Mouse (Mus musculus) sigmoid colon, adult 10 weeks (tissue): ENCODE results near the gene Ednra. TPM values are rescaled to one million over a fixed set of nuclear protein-coding genes. Genes with fewer than 3 reads are reported as not detected.

ENCODE experiments used
- polyA plus RNA-seq: library from polyadenylated mRNA; stranded (reverse); fragments of 350-450 nt; fragmentation: Illumina TruSeq; extraction: RNeasy Lipid Tissue Mini Kit (QIAGEN cat#74804); gene quantifications from one replicate; pipeline ENCODE4 v1.2.3, GENCODE M21; 2014; ENCODE audit warnings: low read depth, low replicate concordance

Gene Ednra
- 14.6 TPM for polyA plus RNA-seq

GRCm38 (mm10) chr8:77724046-77724930 lies at the start of gene Ednra:
Ednra (minus strand) TSS chr8:77724464.

Other genes with a start within 250 kb of the Ednra start
- 6.3 TPM for gene Arhgap10, start 206.5 kb downstream of the Ednra start, polyA plus RNA-seq
- 25.0 TPM for gene Prmt9, start 175.1 kb downstream of the Ednra start, polyA plus RNA-seq
- 34.3 TPM for gene Tmem184c, start 113.8 kb downstream of the Ednra start, polyA plus RNA-seq